Mouse (Mus musculus) kidney, adult 2 months (tissue): ENCODE measurements around the gene Coa6.

Experiments
- CTCF ChIP-seq: fragments of 200-500 bp; conservative IDR thresholded peaks from 2 replicates; pipeline ENCODE4 v1.5.1; 2011; ENCODE audit warnings: low read depth, mild to moderate bottlenecking, control low read depth, low read length, moderate library complexity, mixed read lengths; ENCODE audit not compliant: insufficient read depth, insufficient read length
- POLR2A ChIP-seq: fragments of 200-500 bp; IDR thresholded peaks from one replicate; pipeline ENCODE4 v1.6.1; 2011; ENCODE audit warnings: low read depth, low read length, control low read depth

GRCm38 (mm10) chr8:126381299-126381698, 41.0 kb upstream of the Coa6 start:
- TF ChIP-seq CTCF (no peak), POLR2A (no peak)
